Mouse (Mus musculus): ENCODE measurements around the gene Cacna1e. TPM values are rescaled to one million over a fixed set of nuclear protein-coding genes. Genes with fewer than 3 reads are reported as not detected.
A peak's percentile ranks its signal among the peaks of the same experiment; 100 is the strongest.

Gene Cacna1e
- total RNA-seq (2021): 1 to 10 TPM in 1 of 2 experiments, under 1 TPM in 1; 0.38 to 1.1 TPM
- long read RNA-seq, experiment 1: 0 reads
- long read RNA-seq, experiment 2, partial matches to known transcripts: 0 of 1 reads
- long read RNA-seq, experiment 2, other reads (novel, unspliced or antisense): 1 of 1 reads

- peak in 1 of 2 experiments; percentile 13 for DNase-seq
- intact Hi-C loops (cut with DNase I): loop anchor here (5.0 kb wide), 1 partner anchor 123 kb away; no protein-coding TSS in a partner anchor
These were observed at the start of gene Cacna1e for GRCm38 (mm10) chr1:154884275-154885206. Cacna1e (minus strand) TSS chr1:154884501.

- peak; percentile 32 to 43 for DNase-seq
- intact Hi-C loops (cut with DNase I): no loop called here
These were observed 34.1 kb upstream of the Cacna1e start for GRCm38 (mm10) chr1:154918406-154918805.

GRCm38 (mm10) chr1:154917438-154917837 is 33.1 kb upstream of the Cacna1e start:
- peak; percentile 31 to 40 for DNase-seq
- intact Hi-C loops (cut with DNase I): no loop called here

- intact Hi-C loops (cut with DNase I): no loop called here
These were observed 25.3 kb upstream of the Cacna1e start for GRCm38 (mm10) chr1:154909554-154909953.

GRCm38 (mm10) chr1:154897390-154897789 is 13.1 kb upstream of the Cacna1e start:
- peak in 1 of 2 experiments; percentile 13 for DNase-seq
- intact Hi-C loops (cut with DNase I): no loop called here

More at GRCm38 (mm10) chr1:154909554-154909953, 25.3 kb upstream of the Cacna1e start:
- no peak for DNase-seq

- intact Hi-C loops (cut with DNase I): no loop called here
- no peak for DNase-seq
These were observed 5.9 kb upstream of the Cacna1e start for GRCm38 (mm10) chr1:154890244-154890643.

GRCm38 (mm10) chr1:154888495-154888894 is 4.2 kb upstream of the Cacna1e start:
- no peak for DNase-seq
- intact Hi-C loops (cut with DNase I): no loop called here

GRCm38 (mm10) chr1:154888018-154888417 is 3.7 kb upstream of the Cacna1e start:
- intact Hi-C loops (cut with DNase I): no loop called here
- DNase-seq: no peak

GRCm38 (mm10) chr1:154887546-154887945 is 3.2 kb upstream of the Cacna1e start:
- intact Hi-C loops (cut with DNase I): no loop called here

GRCm38 (mm10) chr1:154886611-154887010 is 2.3 kb upstream of the Cacna1e start:
- no peak for DNase-seq
- intact Hi-C loops (cut with DNase I): no loop called here

More at GRCm38 (mm10) chr1:154887546-154887945, 3.2 kb upstream of the Cacna1e start:
- no peak for DNase-seq

GRCm38 (mm10) chr1:154885207-154885548 is 877 bp upstream of the Cacna1e start:
- intact Hi-C loops (cut with DNase I): no loop called here
- DNase-seq: no peak

- DNase-seq: no peak
- intact Hi-C loops (cut with DNase I): loop anchor here (5.0 kb wide), 1 partner anchor 124 kb away; no protein-coding TSS in a partner anchor
These were observed 607 bp downstream of the Cacna1e start for GRCm38 (mm10) chr1:154883596-154884191.

- intact Hi-C loops (cut with DNase I): no loop called here
These were observed 18.3 kb downstream of the Cacna1e start for GRCm38 (mm10) chr1:154865981-154866380.

GRCm38 (mm10) chr1:154861416-154861815 is 22.9 kb downstream of the Cacna1e start:
- intact Hi-C loops (cut with DNase I): no loop called here
- DNase-seq: no peak

More at GRCm38 (mm10) chr1:154865981-154866380, 18.3 kb downstream of the Cacna1e start:
- DNase-seq: no peak

- intact Hi-C loops (cut with DNase I): no loop called here
These were observed 29.7 kb downstream of the Cacna1e start for GRCm38 (mm10) chr1:154854564-154854963.

GRCm38 (mm10) chr1:154850515-154851287 is 33.6 kb downstream of the Cacna1e start:
- intact Hi-C loops (cut with DNase I): no loop called here
- DNase-seq: no peak

More at GRCm38 (mm10) chr1:154854564-154854963, 29.7 kb downstream of the Cacna1e start:
- DNase-seq: no peak

- no peak for DNase-seq
- intact Hi-C loops (cut with DNase I): no loop called here
These were observed 35.4 kb downstream of the Cacna1e start for GRCm38 (mm10) chr1:154848683-154849579.

GRCm38 (mm10) chr1:154846900-154847299 is 37.4 kb downstream of the Cacna1e start:
- DNase-seq: no peak
- intact Hi-C loops (cut with DNase I): no loop called here

- intact Hi-C loops (cut with DNase I): no loop called here
- DNase-seq: no peak
These were observed 40.9 kb downstream of the Cacna1e start for GRCm38 (mm10) chr1:154843427-154843826.
